Mouse (Mus musculus) heart, embryonic 11.5 days (tissue): ENCODE measurements around the gene Rapsn. TPM values are rescaled to one million over a fixed set of nuclear protein-coding genes. Genes with fewer than 3 reads are reported as not detected.

Source experiments
- ATAC-seq: fragments of 200-750 bp; cut with Nextera tagmentation; replicated peaks from 2 replicates; pipeline ENCODE4 v1.8.0; 2017; ENCODE audit warnings: moderate library complexity; ENCODE audit not compliant: insufficient number of reproducible peaks, low FRiP score, low TSS enrichment
- H3K27ac ChIP-seq: fragments of 300-500 bp; sonication (generic); 2 replicates; pipeline ENCODE4 v1.5.1; 2014; ENCODE audit warnings: mild to moderate bottlenecking, low read depth, low read length
- H3K27me3 ChIP-seq: fragments of 300-500 bp; sonication (generic); 2 replicates; pipeline ENCODE4 v1.6.1; 2014; ENCODE audit warnings: mild to moderate bottlenecking, low read length, mixed read lengths; ENCODE audit not compliant: control insufficient read depth, insufficient read depth
- H3K36me3 ChIP-seq: fragments of 300-500 bp; sonication (generic); 2 replicates; pipeline ENCODE4 v1.6.1; 2014; ENCODE audit warnings: mild to moderate bottlenecking, low read length, moderate library complexity, mixed read lengths; ENCODE audit not compliant: control insufficient read depth, insufficient read depth
- H3K4me1 ChIP-seq: fragments of 300-500 bp; sonication (generic); 2 replicates; pipeline ENCODE4 v1.6.1; 2014; ENCODE audit warnings: low read length; ENCODE audit not compliant: control insufficient read depth, insufficient read depth
- H3K4me2 ChIP-seq: fragments of 300-500 bp; sonication (generic); 2 replicates; pipeline ENCODE4 v1.6.1; 2014; ENCODE audit warnings: mild to moderate bottlenecking, moderate library complexity
- H3K4me3 ChIP-seq: fragments of 300-500 bp; sonication (generic); 2 replicates; pipeline ENCODE4 v1.5.1; 2014; ENCODE audit warnings: low read depth, low read length
- H3K9ac ChIP-seq: fragments of 300-500 bp; sonication (generic); 2 replicates; pipeline ENCODE4 v1.6.1; 2014; ENCODE audit warnings: mild to moderate bottlenecking, low read depth, low read length, moderate library complexity
- H3K9me3 ChIP-seq: fragments of 300-500 bp; sonication (generic); replicated peaks from 2 replicates; pipeline ENCODE4 v1.6.1; 2016; ENCODE audit warnings: low read length; ENCODE audit not compliant: control insufficient read depth
- WGBS: fragments of 180-500 bp; shearing (Covaris S2); extraction: QIAGEN DNeasy Blood & Tissue Kit; methylation state at CpG from one replicate; pipeline ENCODE4 v1.1.7; 2014; ENCODE audit not compliant: insufficient replicate concordance; 5-methylcytosine and 5-hydroxymethylcytosine counted together
- polyA plus RNA-seq: library from polyadenylated mRNA; unstranded; fragments of >200 nt; fragmentation: Nextera tagmentation; extraction: Ambion mirVana; gene quantifications from 2 replicates; pipeline ENCODE4 v1.2.1, GENCODE M21; 2014

The Rapsn gene
- polyA plus RNA-seq, 1 experiment from 2014 or later, result 11.3 TPM

DNA sequence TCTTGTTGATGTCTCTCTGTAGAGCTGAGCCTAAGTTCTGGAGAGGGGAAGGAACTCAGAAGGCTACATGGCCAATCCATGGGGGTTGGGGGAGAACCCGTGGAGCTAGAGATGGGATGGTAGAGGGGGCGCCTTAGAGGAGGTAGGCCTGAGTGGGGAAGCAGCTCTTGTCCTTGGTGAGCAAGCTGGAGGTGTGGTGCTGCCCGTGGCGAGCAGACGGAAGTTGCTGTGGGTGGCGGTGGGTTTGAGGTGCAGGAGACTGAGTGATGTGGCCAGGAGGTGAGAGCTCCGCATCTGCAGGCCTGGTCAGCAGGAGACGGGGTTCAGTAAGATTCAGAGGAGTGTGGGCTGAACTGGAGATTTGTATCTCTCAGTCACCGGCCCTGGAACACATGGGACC lies 52.0 kb downstream of the Rapsn start:
- 78% methylated on average over 9 of the region's 9 CpGs for WGBS
- H3K4me3 ChIP-seq, result no peak overlapping the region
- H3K4me2 ChIP-seq, result no peak overlapping the region
- H3K27ac ChIP-seq, result no peak overlapping the region
- H3K9me3 ChIP-seq, result no peaks in the 10 kb centered on the region
- H3K36me3 ChIP-seq, result no peaks in the 10 kb centered on the region
- no peaks in the 10 kb centered on the region for H3K27me3 ChIP-seq
- H3K9ac ChIP-seq, result no peak overlapping the region
- H3K4me1 ChIP-seq, result no peaks in the 10 kb centered on the region
- ATAC-seq, result no peak

DNA sequence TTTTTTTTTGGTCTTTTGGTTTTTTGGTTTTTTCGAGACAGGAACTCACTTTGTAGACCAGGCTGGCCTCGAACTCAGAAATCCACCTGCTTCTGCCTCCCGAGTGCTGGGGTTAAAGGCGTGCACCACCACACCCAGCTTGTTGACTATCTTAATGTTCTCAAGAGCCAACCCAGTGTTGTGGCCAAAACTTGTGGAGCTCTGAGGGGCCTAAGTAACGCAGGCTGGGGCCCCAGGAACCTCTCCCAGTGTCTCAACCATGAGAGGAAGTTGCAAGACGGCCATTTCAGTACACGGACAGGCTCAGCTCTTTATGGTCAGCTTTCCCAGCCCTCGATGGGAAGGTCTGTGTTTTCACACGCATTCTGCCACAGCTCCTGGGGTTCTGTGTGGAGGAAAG lies 53.6 kb downstream of the Rapsn start:
- WGBS, result 74% methylated on average over 9 of the region's 9 CpGs

DNA sequence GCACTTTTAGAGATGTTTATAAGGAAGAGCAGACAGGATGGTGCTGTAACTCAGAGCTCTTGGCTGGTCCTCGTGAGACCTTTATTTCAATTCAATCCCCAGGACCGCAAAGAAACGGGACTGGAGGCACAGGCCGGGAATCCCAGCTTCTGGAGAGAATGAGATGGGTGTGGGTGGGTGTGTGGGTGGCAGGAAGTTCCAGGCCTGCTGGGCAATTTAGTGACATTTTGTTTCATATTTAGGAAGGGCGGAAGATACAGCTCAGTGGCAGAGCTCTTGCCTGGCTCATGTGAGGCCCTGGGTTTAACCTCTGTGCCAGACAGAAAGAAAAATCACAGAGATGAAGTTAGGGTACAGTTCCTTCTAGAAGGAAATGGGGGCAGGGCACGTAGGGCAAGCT lies 54.8 kb downstream of the Rapsn start:
- no peak overlapping the region for H3K27ac ChIP-seq
- no peaks in the 10 kb centered on the region for H3K36me3 ChIP-seq
- 75% methylated on average over 6 of the region's 6 CpGs for WGBS
- H3K9me3 ChIP-seq, result no peaks in the 10 kb centered on the region
- H3K4me2 ChIP-seq, result no peak overlapping the region
- no peak overlapping the region for H3K9ac ChIP-seq
- no peak overlapping the region for H3K4me3 ChIP-seq
- ATAC-seq, result no peak
- H3K4me1 ChIP-seq, result no peaks in the 10 kb centered on the region
- H3K27me3 ChIP-seq, result no peaks in the 10 kb centered on the region

More for the DNA sequence above, 53.6 kb downstream of the Rapsn start:
- Histone ChIP-seq H3K27ac (no peak overlapping the region), H3K27me3 (no peaks in the 10 kb centered on the region), H3K4me3 (no peak overlapping the region), H3K4me2 (no peak overlapping the region), H3K9me3 (no peaks in the 10 kb centered on the region), H3K4me1 (no peaks in the 10 kb centered on the region), H3K9ac (no peak overlapping the region), H3K36me3 (no peaks in the 10 kb centered on the region)
- ATAC-seq, result no peak

DNA sequence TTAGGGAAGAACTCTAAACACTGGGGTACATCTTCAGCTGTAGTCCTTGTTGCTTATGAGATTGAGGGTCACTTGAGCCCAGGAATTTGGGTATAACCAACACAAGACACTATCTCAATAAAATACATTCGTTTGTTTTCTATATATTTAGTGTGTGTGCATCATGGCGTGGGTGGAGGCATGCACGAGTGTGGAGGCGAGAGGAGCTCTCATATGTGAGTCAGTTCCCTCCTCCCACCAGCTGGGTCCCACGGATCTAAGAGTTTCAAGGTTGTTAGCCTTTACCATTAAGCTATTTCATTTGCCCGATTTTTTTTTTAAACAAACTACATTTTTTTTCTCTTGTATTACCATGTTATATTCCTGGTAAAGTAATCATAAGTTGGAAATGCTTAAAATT lies 55.4 kb downstream of the Rapsn start:
- Histone ChIP-seq H3K27ac (no peak overlapping the region), H3K4me2 (no peak overlapping the region), H3K9ac (no peak overlapping the region), H3K4me3 (no peak overlapping the region), H3K36me3 (no peaks in the 10 kb centered on the region), H3K27me3 (no peaks in the 10 kb centered on the region), H3K4me1 (no peaks in the 10 kb centered on the region), H3K9me3 (no peaks in the 10 kb centered on the region)
- ATAC-seq, result no peak
- WGBS, result 73% methylated on average over 6 of the region's 6 CpGs

Other genes starting within 250 kb of the Rapsn start
- gene Mtch2, start 188.5 kb upstream of the Rapsn start, polyA plus RNA-seq, result 262 and 263 TPM in 2 replicates
- 15.7 and 16.2 TPM in 2 replicates for gene C1qtnf4, start 149.8 kb upstream of the Rapsn start, polyA plus RNA-seq
- 26.2 and 31.5 TPM in 2 replicates for gene Kbtbd4, start 130.9 kb upstream of the Rapsn start, polyA plus RNA-seq
- 331 and 358 TPM in 2 replicates for gene Ndufs3, start 130.8 kb upstream of the Rapsn start, polyA plus RNA-seq
- 78.7 and 95.7 TPM in 2 replicates for gene Celf1, start 95.2 kb upstream of the Rapsn start, polyA plus RNA-seq
- 316 and 322 TPM in 2 replicates for gene Psmc3, start 18.4 kb downstream of the Rapsn start, polyA plus RNA-seq
- 34.0 and 36.3 TPM in 2 replicates for gene Slc39a13, start 34.8 kb downstream of the Rapsn start, polyA plus RNA-seq
- 1.7 and 1.9 TPM in 2 replicates for gene Spi1, start 46.8 kb downstream of the Rapsn start, polyA plus RNA-seq
- gene Mybpc3, start 82.5 kb downstream of the Rapsn start, polyA plus RNA-seq, result 470 and 665 TPM in 2 replicates
- gene Madd, start 148.2 kb downstream of the Rapsn start, polyA plus RNA-seq, result 5.0 and 6.8 TPM in 2 replicates
- gene Nr1h3, start 167.2 kb downstream of the Rapsn start, polyA plus RNA-seq, result 2.5 and 2.8 TPM in 2 replicates
- gene Acp2, start 167.3 kb downstream of the Rapsn start, polyA plus RNA-seq, result 19.0 and 20.3 TPM in 2 replicates
- 7.3 and 8.3 TPM in 2 replicates for gene Ddb2, start 201.4 kb downstream of the Rapsn start, polyA plus RNA-seq
- 18.6 and 19.5 TPM in 2 replicates for gene Pacsin3, start 220.3 kb downstream of the Rapsn start, polyA plus RNA-seq
- gene Arfgap2, start 229.4 kb downstream of the Rapsn start, polyA plus RNA-seq, result 56.7 and 64.1 TPM in 2 replicates